ENCODE assay signal across 37 mouse cellular contexts in the genomic region with DNA sequence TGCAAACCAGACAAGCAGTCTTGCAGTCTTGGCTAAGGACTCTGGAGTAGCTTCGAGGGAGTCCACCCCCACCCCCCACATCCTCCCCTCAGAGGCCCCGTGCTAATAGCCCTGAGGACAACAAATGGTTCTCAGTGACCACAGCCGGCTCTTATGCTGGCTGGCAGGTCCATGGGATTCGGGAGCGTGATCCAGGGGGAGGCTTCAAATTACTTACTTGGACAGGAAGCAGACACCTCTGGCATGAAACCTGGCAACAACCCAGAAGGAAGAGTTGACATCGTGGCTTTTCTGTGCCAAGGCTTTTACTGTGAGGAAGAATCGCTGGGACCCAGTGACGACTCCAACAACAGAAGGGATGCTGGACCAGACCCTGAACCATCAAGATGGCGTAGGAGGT. TPM values are rescaled to one million over a fixed set of nuclear protein-coding genes. Genes with fewer than 3 reads are reported as not detected.
"Had no signal": no experiment of that assay in that cellular context is flagged by ENCODE, and none has a peak within 500 bp of the region (broad histone marks: within the 10 kb centered on the region; RNA-seq: fewer than 3 reads in every experiment).

No protein-coding gene starts in this region.

- DNase-seq: gastrocnemius, adult 2 months; gastrocnemius, postnatal 10 days; gastrocnemius, postnatal 25 days; heart, adult 2 months; heart, postnatal 14 days; heart, postnatal 4 days; kidney, adult 18-20 months; kidney, adult 8-10 months; kidney, postnatal 10 days; kidney, postnatal 25 days; kidney, postnatal 4 days; liver had no signal

- H3K27ac ChIP-seq: gastrocnemius, adult 2 months; heart, adult 2 months; heart, embryonic 13.5 days; heart, embryonic 15.5 days; hindbrain, embryonic 10.5 days; hindbrain, embryonic 12.5 days; hindbrain, embryonic 14.5 days; intestine, embryonic 15.5 days; layer of hippocampus, adult 2 months; left cerebral cortex, adult 2 months; limb, embryonic 10.5 days; limb, embryonic 12.5 days; liver, embryonic 12.5 days had no signal

- H3K9ac ChIP-seq: heart, embryonic 13.5 days; heart, embryonic 15.5 days; hindbrain, embryonic 12.5 days; hindbrain, embryonic 14.5 days; intestine, embryonic 15.5 days; limb, embryonic 12.5 days; liver, embryonic 12.5 days had no signal

- H3K4me1 ChIP-seq: heart, embryonic 13.5 days; heart, embryonic 15.5 days; intestine, embryonic 15.5 days; liver, embryonic 12.5 days had no signal

- H3K36me3 ChIP-seq: heart, embryonic 13.5 days; heart, embryonic 15.5 days; hindbrain, embryonic 10.5 days; hindbrain, embryonic 12.5 days; intestine, embryonic 15.5 days; limb, embryonic 10.5 days; limb, embryonic 12.5 days; liver, embryonic 12.5 days had no signal

- H3K4me2 ChIP-seq: heart, embryonic 11.5 days; heart, embryonic 13.5 days; heart, embryonic 15.5 days; hindbrain, embryonic 12.5 days; hindbrain, embryonic 14.5 days; intestine, embryonic 15.5 days; limb, embryonic 12.5 days; liver, embryonic 12.5 days had no signal

- H3K9me3 ChIP-seq: heart, embryonic 13.5 days; heart, embryonic 15.5 days; hindbrain, embryonic 10.5 days; hindbrain, embryonic 12.5 days; intestine, embryonic 15.5 days; limb, embryonic 10.5 days; limb, embryonic 12.5 days; liver, embryonic 12.5 days had no signal

- ATAC-seq: hindbrain, embryonic 16.5 days; inflammation-experienced regulatory T-cells, adult 6 months; intestine, embryonic 15.5 days; intestine, postnatal 0 days; liver, embryonic 12.5 days had no signal

- H3K4me3 ChIP-seq: gastrocnemius, adult 2 months; heart, adult 2 months; heart, embryonic 13.5 days; heart, embryonic 15.5 days; hindbrain, embryonic 10.5 days; hindbrain, embryonic 12.5 days; intestine, embryonic 15.5 days; layer of hippocampus, adult 2 months; left cerebral cortex, adult 2 months; limb, embryonic 10.5 days; limb, embryonic 12.5 days; liver, embryonic 12.5 days had no signal

RNA-seq across cellular contexts. Expression of gene Cdk5r2, which starts 8.4 kb away (rescaled TPM):
- total RNA-seq: gastrocnemius, adult 2 months; gastrocnemius, postnatal 25 days; granulocyte monocyte progenitor cell, adult 5-6 weeks; heart, postnatal 14 days; heart, postnatal 4 days had no signal
- polyA plus RNA-seq: heart, embryonic 13.5 days; heart, embryonic 15.5 days; heart, postnatal 0 days; inflammation-experienced regulatory T-cells, adult 6 months; kidney, embryonic 14.5 days; kidney, embryonic 16.5 days; limb, embryonic 10.5 days; limb, embryonic 12.5 days; liver, embryonic 12.5 days had no signal

RNA-seq across cellular contexts. Expression of gene Fev, which starts 38.9 kb away (rescaled TPM):
- total RNA-seq: gastrocnemius, adult 2 months; gastrocnemius, postnatal 10 days; gastrocnemius, postnatal 25 days; gastrocnemius, postnatal 4 days; granulocyte monocyte progenitor cell, adult 5-6 weeks; heart, adult 2 months; heart, postnatal 14 days; heart, postnatal 4 days; layer of hippocampus, adult 2 months; layer of hippocampus, postnatal 10 days; layer of hippocampus, postnatal 25 days; left cerebral cortex, adult 2 months; left cerebral cortex, postnatal 14 days; left cerebral cortex, postnatal 36 days had no signal
- polyA plus RNA-seq: inflammation-experienced regulatory T-cells, adult 6 months; limb, embryonic 10.5 days had no signal

RNA-seq across cellular contexts. Expression of gene Cryba2, which starts 46.6 kb away (rescaled TPM):
- total RNA-seq: gastrocnemius, adult 2 months; gastrocnemius, postnatal 10 days; gastrocnemius, postnatal 25 days; gastrocnemius, postnatal 4 days; granulocyte monocyte progenitor cell, adult 5-6 weeks; heart, adult 2 months; heart, postnatal 14 days; heart, postnatal 4 days; layer of hippocampus, adult 2 months; left cerebral cortex, adult 2 months had no signal
- polyA plus RNA-seq: heart, embryonic 11.5 days; heart, embryonic 13.5 days; heart, embryonic 15.5 days; heart, postnatal 0 days; hindbrain, embryonic 10.5 days; inflammation-experienced regulatory T-cells, adult 6 months; kidney, embryonic 14.5 days; kidney, embryonic 16.5 days; limb, embryonic 10.5 days; limb, embryonic 12.5 days; limb, embryonic 14.5 days; liver, embryonic 12.5 days had no signal

RNA-seq across cellular contexts. Expression of gene Wnt10a, which starts 55.0 kb away (rescaled TPM):
- total RNA-seq: gastrocnemius, postnatal 25 days; granulocyte monocyte progenitor cell, adult 5-6 weeks; heart, adult 2 months; heart, postnatal 14 days; heart, postnatal 4 days had no signal
- polyA plus RNA-seq: heart, adult 2 months; heart, embryonic 11.5 days; heart, embryonic 13.5 days; heart, embryonic 15.5 days; heart, postnatal 0 days; intestine, postnatal 0 days; liver, embryonic 12.5 days had no signal
